Mouse (Mus musculus) heart, adult 2 months (tissue): ENCODE measurements around the gene Tarbp2.

ENCODE experiments used
- CTCF ChIP-seq: fragments of 200-600 bp; IDR thresholded peaks from 2 replicates; pipeline ENCODE4 v1.8.1; 2022; ENCODE audit warnings: antibody characterized with exemption, mild to moderate bottlenecking, moderate library complexity
- EP300 ChIP-seq: fragments of 200-500 bp; IDR thresholded peaks from 2 replicates; pipeline ENCODE4 v1.6.1; 2011; ENCODE audit warnings: low read depth, low read length, control low read depth; ENCODE audit not compliant: insufficient read depth
- POLR2A ChIP-seq: fragments of 200-500 bp; IDR thresholded peaks from 2 replicates; pipeline ENCODE4 v1.6.1; 2011; ENCODE audit warnings: mild to moderate bottlenecking, low read depth, low read length, control low read depth; ENCODE audit not compliant: insufficient read depth

- TF ChIP-seq CTCF, result no peak
- TF ChIP-seq POLR2A, result no peak
- no peak for TF ChIP-seq EP300
These were observed 2.7 kb upstream of the Tarbp2 start for GRCm38 (mm10) chr15:102515261-102515660.
